Mouse (Mus musculus) embryonic fibroblast, embryonic 13.5 days (primary cell): ENCODE results near the gene Kcnk16.

Experiments
- CTCF ChIP-seq: IDR thresholded peaks from 2 replicates; pipeline ENCODE4 v1.5.1; 2011; ENCODE audit warnings: mild to moderate bottlenecking, control low read depth, low read length, moderate library complexity, borderline replicate concordance; ENCODE audit not compliant: insufficient read depth
- POLR2A ChIP-seq: IDR thresholded peaks from 2 replicates; pipeline ENCODE4 v1.6.1; 2011; ENCODE audit warnings: low read depth, mild to moderate bottlenecking, control low read depth, low read length, moderate library complexity

DNA sequence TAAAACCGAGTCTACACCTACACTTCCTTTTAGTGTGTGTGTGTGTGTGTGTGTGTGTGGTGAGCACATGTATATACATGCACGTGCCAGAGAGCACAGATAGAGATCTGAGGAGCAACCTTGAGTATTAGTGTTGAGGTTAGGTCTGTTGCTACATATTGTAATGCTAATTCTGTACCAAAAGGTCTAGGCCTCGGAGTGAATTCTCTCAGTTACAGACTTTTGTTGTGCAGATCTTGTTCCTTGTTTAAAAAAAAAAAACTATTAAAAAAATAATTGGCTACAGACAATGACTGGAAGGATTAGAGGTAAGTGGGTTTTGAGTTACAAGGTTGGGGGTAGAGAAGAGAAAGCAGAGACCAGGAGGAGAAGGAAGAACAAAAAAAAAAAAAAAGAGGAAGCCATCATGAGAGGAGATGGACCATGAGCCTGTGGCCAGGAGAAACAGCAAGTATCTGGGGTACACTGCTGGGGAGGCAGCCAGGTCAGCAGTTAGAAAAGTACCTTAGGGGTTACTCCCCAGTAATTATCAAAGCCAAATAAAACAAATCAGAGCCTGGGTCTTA, 51.6 kb downstream of the Kcnk16 start:
- TF ChIP-seq CTCF: no peak
- no peak for TF ChIP-seq POLR2A
